Mouse (Mus musculus) stomach, postnatal 0 days (tissue): ENCODE results near the gene Pp2d1.

Experiments used
- CTCF ChIP-seq: IDR thresholded peaks from 2 replicates; pipeline ENCODE4 v1.5.1; 2016; ENCODE audit warnings: antibody characterized with exemption, low read depth, mild to moderate bottlenecking, moderate library complexity
- EP300 ChIP-seq: optimal IDR thresholded peaks from 2 replicates; pipeline ENCODE3; 2016; ENCODE audit warnings: antibody characterized with exemption

- TF ChIP-seq CTCF (no peak), EP300 (no peak)
These were observed 49.0 kb upstream of the Pp2d1 start for GRCm38 (mm10) chr17:53588097-53588855.
